Mouse (Mus musculus): ENCODE results near the gene Eef2.

DNA sequence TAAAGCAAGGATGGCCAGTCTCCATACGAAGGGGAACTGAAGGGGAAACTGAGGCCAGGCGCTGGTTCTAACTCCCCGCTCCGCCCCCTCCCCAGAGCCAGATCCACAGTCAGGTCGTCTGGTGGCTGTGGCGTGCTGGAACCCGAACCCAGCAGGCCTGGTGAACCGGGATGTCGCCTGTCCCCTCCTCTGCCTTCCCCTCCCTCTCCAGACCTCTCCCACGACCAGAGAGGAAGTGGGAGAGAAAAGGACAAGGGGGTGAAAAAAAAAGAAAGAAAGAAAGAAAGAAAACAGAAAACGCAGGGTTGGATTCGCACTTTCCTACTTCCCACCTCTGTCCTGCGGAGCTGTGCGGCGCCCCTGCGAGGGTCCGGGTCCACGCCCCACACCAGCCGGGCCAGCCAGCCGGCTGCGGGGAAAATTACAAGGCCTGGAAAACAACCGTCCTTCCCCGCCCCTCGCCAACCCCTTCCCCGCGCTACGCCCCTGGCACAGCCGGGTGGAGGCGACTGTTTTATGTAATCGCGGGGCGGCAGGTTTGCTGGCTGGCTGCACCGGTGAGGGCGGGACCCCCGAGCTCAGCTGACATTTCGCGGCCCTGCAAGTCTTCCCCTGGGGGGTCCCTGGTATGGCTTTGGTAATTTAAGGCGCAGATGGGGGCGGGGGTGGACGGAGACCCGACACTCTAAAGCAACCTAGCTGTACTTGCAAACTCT is 41.3 kb upstream of the Eef2 start, which contains the start of gene Zbtb7a:
- TF ChIP-seq CTCF (IDR thresholded peaks at IDR 0.05; ENCODE audit: low read depth, low read length) (no peak), POLR2AphosphoS5 (IDR thresholded peaks at IDR 0.05; ENCODE audit: insufficient replicate concordance, low read depth, low read length) (no peak)
